Mouse (Mus musculus) cerebellum, postnatal 14 days (tissue): ENCODE measurements at regions not wholly inside any gene's neighbourhood (a gene's known extent, or its start where the extent isn't known, plus 50 kb on each side); places are given as distances from the start of the nearest gene placed in this dataset.
"Not testable (repeated sequence)": the region's sequence is repeated elsewhere in the genome, so short reads cannot be mapped to it uniquely, and the experiment has no call there.

ENCODE experiments used
- DNase-seq, 2 experiments: peaks; one replicate each; pipeline ENCODE4 v3.0.0; 2021; ENCODE audit warnings: mixed read lengths in 2 of 2

DNA sequence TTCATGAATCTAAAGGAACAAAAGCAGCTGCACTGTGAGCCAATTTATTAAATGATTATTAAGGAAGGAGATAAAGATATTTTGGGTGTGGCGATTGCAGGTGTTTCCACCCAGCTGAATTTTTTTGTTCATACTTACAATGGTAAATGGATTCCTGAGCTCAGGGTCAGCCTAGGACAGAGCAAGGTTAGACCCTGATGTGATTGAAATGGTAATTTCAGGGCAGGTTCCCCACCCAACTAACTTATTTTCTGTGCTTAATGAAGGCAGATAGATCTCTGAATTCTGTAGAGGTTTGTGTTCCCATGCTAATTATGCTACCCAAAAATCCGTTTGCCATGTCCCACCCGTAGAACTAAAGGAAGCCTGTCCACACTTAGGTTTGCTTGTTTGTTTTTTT is 258.8 kb upstream of the St6gal2 start:
- DNase-seq: no peak

DNA sequence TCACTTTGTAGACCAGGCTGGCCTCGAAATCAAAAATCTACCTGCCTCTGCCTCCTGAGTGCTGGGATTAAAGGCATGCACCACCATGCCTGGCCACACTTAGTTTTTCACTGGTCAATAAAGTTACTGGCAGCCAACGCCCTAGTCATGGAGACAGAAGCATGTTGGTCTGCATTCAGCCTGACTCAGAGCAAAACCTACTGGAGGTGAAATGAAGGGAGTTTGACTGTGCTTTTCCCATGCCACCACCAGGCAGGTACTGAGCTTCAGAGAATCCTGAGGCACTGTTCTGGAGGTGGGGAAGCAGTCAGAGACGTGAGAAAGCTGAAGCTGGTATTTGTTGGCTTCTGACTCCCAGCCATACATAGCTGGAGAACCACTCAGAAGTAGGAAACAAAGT is 258.4 kb upstream of the St6gal2 start:
- no peak for DNase-seq

GRCm38 (mm10) chr17:55206585-55206984 is 238.6 kb upstream of the St6gal2 start:
- no peak for DNase-seq

DNA sequence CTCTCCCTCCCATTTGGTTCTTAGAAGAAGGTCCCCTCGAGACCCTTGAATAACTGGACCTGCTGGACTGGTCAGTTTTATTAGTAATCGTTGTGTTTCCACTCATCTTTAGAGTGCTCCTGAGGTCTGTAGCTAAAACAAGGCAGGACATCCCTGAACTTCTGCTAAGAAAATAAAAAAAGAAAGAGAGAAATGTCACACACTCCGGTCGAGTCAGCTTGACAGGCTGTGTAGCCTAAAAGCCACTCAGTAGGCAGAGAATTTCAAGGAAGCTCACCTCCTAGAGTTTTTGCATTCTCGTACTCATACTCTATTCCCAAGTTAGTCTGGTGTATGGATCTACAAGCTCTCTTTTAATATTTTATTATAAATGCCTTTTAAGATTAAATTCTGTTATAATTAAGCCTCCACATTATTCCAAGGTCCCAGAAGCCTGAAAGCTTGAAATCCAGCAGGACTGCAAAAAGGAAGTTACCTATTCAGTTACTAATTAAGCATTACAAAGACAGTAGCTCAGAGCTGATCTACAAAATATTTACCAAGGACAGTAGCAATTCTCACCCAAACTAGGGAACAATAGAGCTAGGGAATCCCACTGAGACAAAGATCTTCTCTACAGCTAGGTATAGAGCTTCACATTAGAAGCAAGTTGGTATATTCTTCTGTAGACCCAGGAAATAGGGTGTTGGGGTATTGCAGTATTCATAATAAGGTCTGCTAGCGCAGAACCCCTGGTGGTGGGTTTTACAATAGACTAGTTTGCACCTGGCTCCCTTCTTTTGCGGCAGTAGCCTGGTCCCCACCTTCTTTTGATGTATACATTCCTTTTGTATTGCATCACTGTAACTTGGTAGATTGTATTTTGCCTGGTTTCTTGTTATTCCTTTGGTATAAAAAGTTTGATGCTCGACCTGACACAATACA is 226.7 kb upstream of the St6gal2 start:
- not testable (repeated sequence) for DNase-seq

DNA sequence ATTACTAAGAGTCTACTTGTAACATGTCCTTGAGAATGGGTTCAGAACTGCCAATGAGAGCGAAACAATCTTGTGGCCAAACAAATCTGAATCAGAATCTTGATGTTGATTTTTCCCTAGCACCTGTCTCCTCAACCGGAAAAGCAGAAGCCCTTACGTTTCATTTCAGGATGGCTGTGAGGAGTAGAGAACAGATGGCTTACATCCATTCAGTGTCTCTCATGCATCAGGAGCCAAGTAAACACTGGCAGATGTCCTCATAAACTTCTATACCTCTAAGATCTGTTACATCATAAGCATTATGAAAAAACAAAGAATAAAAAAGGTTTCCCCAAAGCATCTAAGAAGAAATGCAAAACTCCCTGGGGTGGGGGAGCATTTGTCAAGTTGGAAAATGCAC is 221.1 kb upstream of the St6gal2 start:
- peak in 1 of 2 experiments; percentile 2 for DNase-seq

DNA sequence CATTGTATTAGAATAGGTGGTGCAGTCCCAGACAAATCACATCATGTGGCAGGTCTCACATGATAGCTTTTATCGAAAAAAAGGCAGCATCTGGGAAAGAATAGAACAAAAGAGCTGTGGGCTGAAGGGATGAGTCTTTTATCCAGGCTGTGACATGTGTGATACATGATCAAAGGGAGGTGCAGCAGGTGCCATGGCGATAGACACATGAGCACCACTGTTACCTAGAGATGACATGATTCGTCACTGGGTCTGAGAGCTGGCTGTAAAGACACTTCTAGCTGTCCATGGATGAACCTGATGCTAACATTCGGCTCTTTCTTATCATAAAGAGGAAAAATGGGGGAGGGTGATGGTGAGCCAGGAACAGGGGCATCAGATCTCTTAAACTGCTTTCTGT is 210.9 kb upstream of the St6gal2 start:
- no peak for DNase-seq

DNA sequence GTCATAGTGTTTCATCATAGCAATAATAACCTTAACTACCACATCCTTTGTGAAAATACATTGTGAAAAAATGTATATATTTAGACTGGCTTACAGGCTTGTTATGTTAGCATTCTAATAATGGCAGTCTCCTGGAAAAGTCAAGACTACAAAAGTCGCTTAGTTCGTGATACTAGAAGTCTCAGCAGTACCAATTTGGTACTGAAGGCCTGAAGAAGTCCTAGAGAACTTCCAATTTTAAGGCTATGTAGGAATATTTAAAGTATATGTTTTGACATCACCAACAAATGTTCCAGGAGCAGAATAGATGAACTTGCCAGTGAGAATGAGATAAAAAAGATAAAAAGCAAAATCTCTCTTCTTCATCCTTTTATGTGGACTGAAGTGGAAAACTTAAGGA is 182.5 kb upstream of the St6gal2 start:
- DNase-seq: no peak

GRCm38 (mm10) chr17:55276541-55276940 is 168.6 kb upstream of the St6gal2 start:
- DNase-seq: no peak

DNA sequence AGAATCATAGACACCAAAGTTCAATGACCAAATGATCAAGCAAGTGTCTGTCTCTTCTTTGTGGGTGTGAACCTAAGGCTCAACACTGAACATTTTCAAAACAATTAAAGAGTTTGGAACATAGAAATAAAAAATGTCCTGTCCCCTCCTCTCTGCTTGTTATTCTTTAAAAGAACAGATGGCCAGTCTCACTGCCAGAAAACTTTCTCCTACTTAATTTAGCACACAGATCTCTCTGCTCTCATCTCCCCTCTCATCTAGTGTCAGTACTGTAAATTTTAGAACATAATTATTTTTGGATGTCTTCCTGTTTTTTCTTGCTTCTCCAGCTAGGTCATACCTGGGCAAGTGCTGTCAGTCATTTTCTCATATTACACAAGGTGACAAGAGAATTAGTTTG is 163.9 kb upstream of the St6gal2 start:
- DNase-seq: no peak

- DNase-seq: no peak
Measured at GRCm38 (mm10) chr17:55288589-55288988, 156.6 kb upstream of the St6gal2 start.

DNA sequence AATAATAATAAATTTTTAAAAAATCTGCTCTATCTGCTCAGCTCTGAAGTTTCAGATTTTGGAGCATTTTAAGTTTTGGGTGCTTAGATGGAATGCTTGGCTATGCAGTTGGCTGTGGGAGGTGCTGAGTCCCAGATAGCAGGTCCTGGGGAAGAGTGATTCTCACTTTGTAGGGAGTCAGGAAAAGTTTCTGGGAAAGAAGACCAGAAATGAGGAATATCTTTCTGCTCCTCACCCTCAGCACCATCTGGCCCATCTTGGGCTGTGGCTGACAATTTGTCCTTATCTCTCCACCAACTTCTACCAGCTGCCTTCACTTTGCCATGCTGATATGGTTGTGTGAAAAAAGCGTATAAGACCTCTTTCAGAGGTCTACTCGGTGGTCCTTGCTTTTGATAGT is 152.5 kb upstream of the St6gal2 start:
- DNase-seq: no peak

DNA sequence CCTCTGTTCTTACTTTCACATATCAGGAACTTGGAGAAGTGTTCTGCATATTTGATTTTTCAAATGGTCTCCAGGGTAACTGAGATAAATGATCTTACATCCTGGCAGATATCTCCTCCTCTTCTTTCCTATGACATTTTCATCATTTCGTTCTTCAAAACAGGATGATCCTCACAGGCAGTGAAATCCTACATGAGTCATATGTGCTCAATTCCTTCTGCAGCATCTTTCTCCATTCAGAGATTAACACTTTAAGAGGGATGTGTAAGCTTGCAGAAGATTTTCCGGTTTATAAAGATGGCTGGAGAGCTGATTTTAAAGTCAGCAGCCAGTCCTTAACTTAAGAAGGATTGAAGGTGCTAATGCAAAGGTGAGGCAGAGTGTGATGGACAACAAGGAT is 148.5 kb upstream of the St6gal2 start:
- no peak for DNase-seq

GRCm38 (mm10) chr17:55298852-55299251 is 146.3 kb upstream of the St6gal2 start:
- no peak for DNase-seq

- no peak for DNase-seq
Measured at GRCm38 (mm10) chr17:55320959-55321358, 124.2 kb upstream of the St6gal2 start.

DNA sequence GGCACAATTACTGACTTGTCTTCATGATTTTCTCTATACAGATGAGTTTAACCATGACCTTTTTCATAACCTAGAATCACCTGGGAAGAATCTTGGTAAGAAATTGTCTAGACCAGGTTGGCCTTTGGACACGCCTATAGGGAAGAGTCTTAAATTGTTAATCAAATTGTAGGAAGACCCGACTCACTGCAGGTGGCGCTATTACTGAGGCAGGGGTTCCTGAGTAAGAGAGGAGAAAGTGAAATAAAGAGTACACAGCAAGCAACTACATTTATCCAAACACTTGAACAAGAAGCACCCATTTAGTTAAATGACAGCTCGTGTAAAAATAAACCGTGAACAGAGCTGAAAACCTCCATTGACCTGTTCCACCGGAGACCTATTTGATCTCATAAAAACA is 85.9 kb upstream of the St6gal2 start:
- DNase-seq: no peak

DNA sequence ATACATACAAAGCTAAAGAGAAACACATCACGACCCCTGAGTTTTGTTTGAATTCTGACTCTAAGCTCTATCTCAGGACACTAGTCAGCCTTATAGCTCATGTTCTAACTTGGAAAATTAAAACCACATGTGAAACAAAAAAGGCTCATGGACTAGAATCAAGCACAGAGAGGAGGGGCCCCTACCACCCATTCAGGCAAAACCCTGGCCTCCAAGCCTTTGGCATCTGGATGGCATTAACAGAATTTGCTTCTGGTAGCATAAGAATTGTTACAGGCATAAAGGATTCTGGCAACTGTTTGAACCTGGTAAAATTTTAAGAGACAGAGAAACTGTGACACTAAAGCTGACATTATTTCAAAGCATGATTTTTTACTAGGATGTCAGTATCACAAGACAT is 78.1 kb upstream of the St6gal2 start:
- no peak for DNase-seq

DNA sequence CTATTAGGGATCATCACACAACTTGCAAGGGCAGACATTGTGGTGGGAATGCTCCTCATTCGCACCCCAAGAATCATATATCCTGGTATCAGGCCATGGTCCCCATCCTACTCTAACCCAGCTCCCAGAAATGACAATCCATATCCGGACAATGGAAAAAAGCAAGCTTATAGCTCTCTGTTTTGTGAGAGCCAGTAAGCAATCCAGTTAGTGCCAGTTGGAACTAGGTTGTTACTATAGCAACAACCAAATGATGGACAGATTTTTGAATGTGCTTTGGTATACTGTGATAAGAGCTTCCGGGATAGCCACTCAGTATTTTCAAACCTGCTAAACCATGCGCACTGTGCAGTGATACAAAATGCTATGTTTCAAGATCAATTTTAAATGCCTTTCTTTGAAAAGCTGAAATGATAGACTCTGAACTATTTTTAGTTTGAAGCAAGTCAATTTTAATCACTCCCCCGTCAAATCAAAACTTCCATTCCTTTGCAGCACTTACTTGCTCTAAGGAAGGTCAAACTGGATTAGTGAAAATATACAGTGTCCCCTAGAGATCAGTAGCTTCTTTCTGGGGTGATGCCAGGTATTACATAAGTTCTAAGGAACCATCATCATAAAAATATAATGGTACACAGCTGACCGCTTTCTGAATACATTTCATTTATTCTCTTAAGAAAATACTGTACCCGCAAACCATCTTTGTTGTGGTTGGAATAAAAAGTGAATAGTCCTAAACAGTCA is 77.5 kb upstream of the St6gal2 start:
- DNase-seq: peak in 1 of 2 experiments; percentile 1
